Mouse (Mus musculus): Measurements from ENCODE around the gene Ksr1. TPM values are rescaled to one million over a fixed set of nuclear protein-coding genes. Genes with fewer than 3 reads are reported as not detected.
A peak's percentile ranks its signal among the peaks of the same experiment; 100 is the strongest.

Gene Ksr1
- polyA plus RNA-seq, 1 experiment from 2014 or later, result 3.3 TPM

- Histone ChIP-seq H3K27ac (ENCODE audit: low read length) (no peak overlapping the region), H3K27me3 (ENCODE audit: control insufficient read depth, insufficient read depth, low read depth, low read length) (no peaks in the 10 kb centered on the region), H3K4me3 (ENCODE audit: low read length) (no peak overlapping the region), H3K9me3 (ENCODE audit: control insufficient read depth, low read length) (no peaks in the 10 kb centered on the region), H3K36me3 (ENCODE audit: control insufficient read depth, insufficient read depth, low read length) (no peaks in the 10 kb centered on the region), H3K4me1 (replicated peaks; ENCODE audit: control insufficient read depth, insufficient read depth, low read length) (peaks cover 13% of the 10 kb centered on the region; the same call in 1 of the 2 replicates), H3K4me2 (ENCODE audit: low read depth, low read length) (no peak overlapping the region), H3K9ac (ENCODE audit: low read length) (no peak overlapping the region)
- 59% methylated on average over 5 of the region's 5 CpGs for WGBS
- no peak for ATAC-seq (ENCODE audit: low read depth)
Observed at GRCm38 (mm10) chr11:79118918-79119377, 27.3 kb downstream of the Ksr1 start.

DNA sequence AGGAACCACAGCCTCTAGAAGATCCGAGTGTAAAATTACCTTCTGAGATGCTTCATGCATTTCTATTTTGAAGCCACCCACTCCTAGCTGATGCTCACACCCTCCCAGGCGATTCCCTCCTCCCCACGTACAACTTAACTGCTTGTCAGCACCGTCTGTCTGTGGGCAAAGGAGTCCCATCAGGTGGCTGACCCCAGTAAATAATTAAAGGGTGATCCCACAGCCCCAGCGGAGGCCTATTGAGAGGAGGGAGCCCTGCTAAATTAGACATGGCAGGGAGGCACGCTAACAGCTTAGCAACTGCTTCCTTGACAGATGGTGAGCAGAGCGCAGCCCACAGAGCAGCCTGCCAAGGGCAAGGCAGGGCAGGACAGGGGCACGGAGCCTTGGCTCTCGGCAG is 29.5 kb downstream of the Ksr1 start:
- whole genome bisulfite sequencing, result 54% methylated on average over 9 of the region's 9 CpGs
- H3K4me2 ChIP-seq (ENCODE audit: low read depth, low read length), result no peak overlapping the region
- H3K27me3 ChIP-seq (ENCODE audit: control insufficient read depth, insufficient read depth, low read depth, low read length), result no peaks in the 10 kb centered on the region
- H3K4me1 ChIP-seq (replicated peaks; ENCODE audit: control insufficient read depth, insufficient read depth, low read length), result peaks cover 24% of the 10 kb centered on the region
- no peak overlapping the region for H3K4me3 ChIP-seq (ENCODE audit: low read length)
- no peak for ATAC-seq (ENCODE audit: low read depth)
- no peaks in the 10 kb centered on the region for H3K9me3 ChIP-seq (ENCODE audit: control insufficient read depth, low read length)
- no peaks in the 10 kb centered on the region for H3K36me3 ChIP-seq (ENCODE audit: control insufficient read depth, insufficient read depth, low read length)
- no peak overlapping the region for H3K27ac ChIP-seq (ENCODE audit: low read length)
- no peak overlapping the region for H3K9ac ChIP-seq (ENCODE audit: low read length)

DNA sequence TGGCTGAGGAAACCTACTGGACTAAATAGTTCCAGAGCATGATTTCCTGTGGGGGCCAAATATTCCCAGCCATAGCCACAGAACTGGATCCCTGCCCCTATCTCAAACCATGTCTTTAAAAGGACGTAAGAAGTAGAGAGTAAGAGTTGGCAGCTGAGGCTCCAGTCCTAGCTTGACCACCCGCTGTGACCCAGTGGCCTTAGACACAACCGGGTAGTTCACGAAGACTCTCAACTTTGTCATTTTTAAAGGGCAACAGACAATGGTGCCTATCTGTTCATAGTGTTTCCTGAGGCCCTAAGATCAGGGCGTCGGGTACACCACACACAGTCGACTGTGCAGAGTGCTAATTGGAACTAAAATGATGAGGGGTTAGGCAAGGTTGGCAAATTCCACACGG is 30.5 kb downstream of the Ksr1 start:
- Histone ChIP-seq H3K4me3 (ENCODE audit: low read length) (no peak overlapping the region), H3K36me3 (ENCODE audit: control insufficient read depth, insufficient read depth, low read length) (no peaks in the 10 kb centered on the region), H3K9ac (ENCODE audit: low read length) (no peak overlapping the region), H3K9me3 (ENCODE audit: control insufficient read depth, low read length) (no peaks in the 10 kb centered on the region), H3K4me1 (replicated peaks; ENCODE audit: control insufficient read depth, insufficient read depth, low read length) (peaks cover 21% of the 10 kb centered on the region), H3K4me2 (ENCODE audit: low read depth, low read length) (no peak overlapping the region), H3K27ac (ENCODE audit: low read length) (no peak overlapping the region), H3K27me3 (ENCODE audit: control insufficient read depth, insufficient read depth, low read depth, low read length) (no peaks in the 10 kb centered on the region)
- no peak for ATAC-seq (ENCODE audit: low read depth)
- 79% methylated on average over 8 of the region's 8 CpGs for WGBS

DNA sequence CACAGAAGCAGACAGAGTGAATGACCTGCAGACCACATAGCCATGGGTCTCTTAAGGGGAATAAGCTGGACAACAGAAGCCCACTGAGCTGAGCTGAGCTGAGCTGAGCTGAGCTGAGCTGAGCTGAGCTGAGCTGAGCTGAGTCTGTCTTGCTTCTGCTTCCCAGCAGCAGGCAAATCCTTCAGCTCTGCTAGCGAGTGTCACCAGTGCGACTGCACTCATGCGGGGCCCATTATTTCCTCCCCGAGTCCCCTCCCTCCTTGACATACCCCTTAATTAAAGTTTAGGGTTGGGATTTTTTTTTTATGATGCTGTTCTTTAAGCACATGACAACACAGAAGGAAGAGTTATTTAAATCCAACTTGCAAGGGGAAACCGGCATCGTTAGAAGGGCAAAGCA is 32.1 kb downstream of the Ksr1 start:
- H3K36me3 ChIP-seq (ENCODE audit: control insufficient read depth, insufficient read depth, low read length), result no peaks in the 10 kb centered on the region
- no peak overlapping the region for H3K4me3 ChIP-seq (ENCODE audit: low read length)
- no peak for ATAC-seq (ENCODE audit: low read depth)
- no peak overlapping the region for H3K4me2 ChIP-seq (ENCODE audit: low read depth, low read length)
- no peak overlapping the region for H3K27ac ChIP-seq (ENCODE audit: low read length)
- WGBS, result 72% methylated on average over 6 of the region's 6 CpGs
- H3K9me3 ChIP-seq (ENCODE audit: control insufficient read depth, low read length), result no peaks in the 10 kb centered on the region
- H3K9ac ChIP-seq (ENCODE audit: low read length), result no peak overlapping the region
- H3K4me1 ChIP-seq (replicated peaks; ENCODE audit: control insufficient read depth, insufficient read depth, low read length), result peaks cover 18% of the 10 kb centered on the region
- H3K27me3 ChIP-seq (ENCODE audit: control insufficient read depth, insufficient read depth, low read depth, low read length), result no peaks in the 10 kb centered on the region

DNA sequence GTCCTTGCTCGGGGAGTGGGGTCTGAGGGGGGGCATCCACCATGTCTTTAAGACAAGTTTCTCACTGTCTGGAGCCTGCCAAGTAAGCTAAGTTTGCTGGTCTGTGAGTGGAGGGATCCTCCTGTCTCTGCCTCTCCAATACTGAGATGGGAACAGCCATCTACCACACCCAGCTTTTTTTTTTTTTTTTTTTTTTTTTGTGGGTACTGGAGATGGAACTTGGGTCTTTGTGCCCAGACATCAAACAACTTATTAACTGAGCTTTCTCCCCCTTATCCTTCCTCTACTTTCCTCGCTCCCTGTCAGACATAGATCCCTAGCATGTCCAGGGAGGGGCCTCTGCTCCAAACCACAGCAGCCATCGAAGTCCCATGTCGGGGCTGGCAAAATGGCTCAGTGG is 32.8 kb downstream of the Ksr1 start:
- no peak for ATAC-seq (ENCODE audit: low read depth)
- 75% methylated on average over 4 of the region's 4 CpGs for whole genome bisulfite sequencing

GRCm38 (mm10) chr11:79112559-79113302 is 33.5 kb downstream of the Ksr1 start:
- Histone ChIP-seq H3K4me2 (ENCODE audit: low read depth, low read length) (peak overlapping the region; percentile 7; the same call in 1 of the 2 replicates), H3K36me3 (ENCODE audit: control insufficient read depth, insufficient read depth, low read length) (no peaks in the 10 kb centered on the region), H3K27me3 (ENCODE audit: control insufficient read depth, insufficient read depth, low read depth, low read length) (no peaks in the 10 kb centered on the region), H3K27ac (ENCODE audit: low read length) (no peak overlapping the region), H3K9ac (ENCODE audit: low read length) (0 out of 2 replicates have a peak overlapping the region, but pooled peaks have one; percentile 6), H3K4me3 (ENCODE audit: low read length) (no peak overlapping the region), H3K4me1 (replicated peaks; ENCODE audit: control insufficient read depth, insufficient read depth, low read length) (peaks cover 15% of the 10 kb centered on the region), H3K9me3 (ENCODE audit: control insufficient read depth, low read length) (no peaks in the 10 kb centered on the region)
- peak; percentile 19; the same call in 1 of the 2 replicates for ATAC-seq (ENCODE audit: low read depth)
- 49% methylated on average over 19 of the region's 19 CpGs for WGBS

More for the DNA sequence above, 32.8 kb downstream of the Ksr1 start:
- Histone ChIP-seq H3K9ac (ENCODE audit: low read length) (no peak overlapping the region), H3K4me1 (replicated peaks; ENCODE audit: control insufficient read depth, insufficient read depth, low read length) (peaks cover 15% of the 10 kb centered on the region), H3K36me3 (ENCODE audit: control insufficient read depth, insufficient read depth, low read length) (no peaks in the 10 kb centered on the region), H3K27ac (ENCODE audit: low read length) (no peak overlapping the region), H3K4me3 (ENCODE audit: low read length) (no peak overlapping the region), H3K9me3 (ENCODE audit: control insufficient read depth, low read length) (no peaks in the 10 kb centered on the region), H3K4me2 (ENCODE audit: low read depth, low read length) (no peak overlapping the region), H3K27me3 (ENCODE audit: control insufficient read depth, insufficient read depth, low read depth, low read length) (no peaks in the 10 kb centered on the region)

GRCm38 (mm10) chr11:79111864-79112558 is 34.2 kb downstream of the Ksr1 start:
- no peak overlapping the region for H3K27ac ChIP-seq (ENCODE audit: low read length)
- no peak for ATAC-seq (ENCODE audit: low read depth)
- 83% methylated on average over 10 of the region's 10 CpGs for WGBS

DNA sequence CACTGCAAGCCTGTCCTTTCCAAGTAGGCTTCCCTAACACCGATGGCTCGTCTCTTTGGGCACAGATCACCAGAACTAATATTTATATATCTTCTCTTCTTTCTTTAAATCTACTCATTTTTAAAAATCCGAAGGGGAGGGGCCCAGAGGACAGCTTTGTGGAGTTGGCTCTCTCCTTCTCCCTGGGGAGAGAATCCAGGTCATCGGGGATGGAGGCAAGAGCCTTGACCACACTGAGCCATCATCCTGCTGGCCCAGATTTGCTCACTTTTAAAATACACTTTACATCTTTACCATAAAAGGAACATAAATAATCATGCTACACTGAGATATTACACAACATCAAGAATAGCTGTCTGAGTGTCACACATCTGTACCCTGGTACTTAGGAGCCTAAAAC is 35.8 kb downstream of the Ksr1 start:
- no peak for ATAC-seq (ENCODE audit: low read depth)
- Histone ChIP-seq H3K9me3 (ENCODE audit: control insufficient read depth, low read length) (no peaks in the 10 kb centered on the region), H3K4me2 (ENCODE audit: low read depth, low read length) (no peak overlapping the region), H3K9ac (ENCODE audit: low read length) (no peak overlapping the region), H3K27me3 (ENCODE audit: control insufficient read depth, insufficient read depth, low read depth, low read length) (no peaks in the 10 kb centered on the region), H3K4me3 (ENCODE audit: low read length) (no peak overlapping the region), H3K4me1 (replicated peaks; ENCODE audit: control insufficient read depth, insufficient read depth, low read length) (peaks cover 15% of the 10 kb centered on the region), H3K27ac (ENCODE audit: low read length) (peak overlapping the region; percentile 38; the same call in 1 of the 2 replicates), H3K36me3 (ENCODE audit: control insufficient read depth, insufficient read depth, low read length) (no peaks in the 10 kb centered on the region)
- WGBS, result 55% methylated on average over 4 of the region's 4 CpGs

More at GRCm38 (mm10) chr11:79111864-79112558, 34.2 kb downstream of the Ksr1 start:
- no peak overlapping the region for H3K9ac ChIP-seq (ENCODE audit: low read length)
- no peak overlapping the region for H3K4me3 ChIP-seq (ENCODE audit: low read length)
- H3K9me3 ChIP-seq (ENCODE audit: control insufficient read depth, low read length), result no peaks in the 10 kb centered on the region
- H3K4me1 ChIP-seq (replicated peaks; ENCODE audit: control insufficient read depth, insufficient read depth, low read length), result peaks cover 15% of the 10 kb centered on the region
- no peaks in the 10 kb centered on the region for H3K27me3 ChIP-seq (ENCODE audit: control insufficient read depth, insufficient read depth, low read depth, low read length)
- H3K36me3 ChIP-seq (ENCODE audit: control insufficient read depth, insufficient read depth, low read length), result no peaks in the 10 kb centered on the region
- no peak overlapping the region for H3K4me2 ChIP-seq (ENCODE audit: low read depth, low read length)

- no peak overlapping the region for H3K4me3 ChIP-seq (ENCODE audit: low read length)
- no peak for ATAC-seq (ENCODE audit: low read depth)
- no peaks in the 10 kb centered on the region for H3K36me3 ChIP-seq (ENCODE audit: control insufficient read depth, insufficient read depth, low read length)
- H3K27ac ChIP-seq (ENCODE audit: low read length), result no peak overlapping the region
- H3K4me1 ChIP-seq (replicated peaks; ENCODE audit: control insufficient read depth, insufficient read depth, low read length), result peaks cover 24% of the 10 kb centered on the region
- H3K27me3 ChIP-seq (ENCODE audit: control insufficient read depth, insufficient read depth, low read depth, low read length), result no peaks in the 10 kb centered on the region
- 79% methylated on average over 11 of the region's 11 CpGs for WGBS
- no peaks in the 10 kb centered on the region for H3K9me3 ChIP-seq (ENCODE audit: control insufficient read depth, low read length)
- H3K9ac ChIP-seq (ENCODE audit: low read length), result no peak overlapping the region
- H3K4me2 ChIP-seq (ENCODE audit: low read depth, low read length), result no peak overlapping the region
Observed at GRCm38 (mm10) chr11:79107934-79108333, 38.3 kb downstream of the Ksr1 start.
